Mouse (Mus musculus) MEL (cell line): Measurements from ENCODE around the gene Ybey. TPM values are rescaled to one million over a fixed set of nuclear protein-coding genes. Genes with fewer than 3 reads are reported as not detected.

Experiments used
- DNase-seq: peaks from one replicate; pipeline ENCODE4 v3.0.0; 2011; ENCODE audit warnings: low read depth, low spot score
- H3K27ac ChIP-seq: 2 replicates; pipeline ENCODE4 v1.5.1; 2012; ENCODE audit warnings: low read depth, mild to moderate bottlenecking, control low read depth, low read length, moderate library complexity; ENCODE audit not compliant: control insufficient read depth
- H3K27me3 ChIP-seq, 2 experiments: fragments of 150-350 bp in 1 of 2; sonication (generic) in 1 of 2; 2 replicates each; pipeline ENCODE4 v1.6.1; 2012; ENCODE audit warnings: low read length in 2 of 2, mild to moderate bottlenecking in 2 of 2, improper control_type of control experiment in 1 of 2, moderate library complexity in 1 of 2; ENCODE audit not compliant: insufficient read depth in 2 of 2, control insufficient read depth in 1 of 2
- H3K36me3 ChIP-seq, 2 experiments: 2 replicates each; pipeline ENCODE4 v1.6.1; 2012 to 2014; ENCODE audit warnings: low read length in 2 of 2, improper control_type of control experiment in 1 of 2, inconsistent platforms in 1 of 2, mild to moderate bottlenecking in 1 of 2; ENCODE audit not compliant: insufficient read depth in 2 of 2, control insufficient read depth in 1 of 2
- H3K4me1 ChIP-seq, 2 experiments: fragments of 150-350 bp in 1 of 2; sonication (generic) in 1 of 2; 2 replicates each; pipeline ENCODE4 v1.6.1; 2012; ENCODE audit warnings: low read length in 2 of 2, improper control_type of control experiment in 1 of 2, mild to moderate bottlenecking in 1 of 2; ENCODE audit not compliant: insufficient read depth in 2 of 2, control insufficient read depth in 1 of 2
- H3K4me3 ChIP-seq, 2 experiments: fragments of 150-350 bp in 1 of 2; sonication (generic) in 1 of 2; 2 replicates each; pipeline ENCODE4 v1.5.1; 2012; ENCODE audit warnings: low read depth in 2 of 2, low read length in 2 of 2, mild to moderate bottlenecking in 2 of 2, moderate library complexity in 2 of 2, control low read depth in 1 of 2, improper control_type of control experiment in 1 of 2; ENCODE audit not compliant: control insufficient read depth in 1 of 2, insufficient read depth in 1 of 2
- H3K79me2 ChIP-seq: 2 replicates; pipeline ENCODE4 v1.6.1; 2012; ENCODE audit warnings: mild to moderate bottlenecking, low read length, moderate library complexity; ENCODE audit not compliant: control insufficient read depth, poor library complexity, insufficient read depth
- H3K9ac ChIP-seq: 2 replicates; pipeline ENCODE4 v1.6.1; 2012; ENCODE audit warnings: low read depth, mild to moderate bottlenecking, control low read depth, low read length, moderate library complexity; ENCODE audit not compliant: control insufficient read depth, poor library complexity, severe bottlenecking
- H3K9me3 ChIP-seq: fragments of 150-350 bp; sonication (generic); replicated peaks from 2 replicates; pipeline ENCODE4 v1.6.1; 2012; ENCODE audit warnings: mild to moderate bottlenecking, low read length, improper control_type of control experiment, moderate library complexity; ENCODE audit not compliant: insufficient read depth
- CTCF ChIP-seq, 3 experiments: IDR thresholded peaks in 2 of 3; conservative IDR thresholded peaks in 1 of 3; 2 replicates each; pipeline ENCODE4 v1.5.1; 2011 to 2012; ENCODE audit warnings: low read length in 3 of 3, low read depth in 2 of 3, mild to moderate bottlenecking in 2 of 3, improper control_type of control experiment in 1 of 3, inconsistent platforms in 1 of 3, mixed read lengths in 1 of 3, moderate library complexity in 1 of 3; ENCODE audit not compliant: control insufficient read depth in 1 of 3, insufficient read depth in 1 of 3, poor library complexity in 1 of 3, severe bottlenecking in 1 of 3
- KAT2A ChIP-seq: conservative IDR thresholded peaks from 2 replicates; pipeline ENCODE4 v1.6.1; 2012; ENCODE audit warnings: low read depth, low read length, improper control_type of control experiment, inconsistent platforms
- MAZ ChIP-seq: IDR thresholded peaks from 2 replicates; pipeline ENCODE4 v1.6.1; 2012; ENCODE audit warnings: low read depth, mild to moderate bottlenecking, inconsistent platforms, low read length, improper control_type of control experiment
- MYB ChIP-seq: IDR thresholded peaks from 2 replicates; pipeline ENCODE4 v1.6.1; 2011; ENCODE audit warnings: mild to moderate bottlenecking, low read depth, low read length, improper control_type of control experiment
- TBP ChIP-seq: IDR thresholded peaks from 2 replicates; pipeline ENCODE4 v1.8.0; 2011; ENCODE audit warnings: low read depth, low read length, improper control_type of control experiment
- ZNF384 ChIP-seq: IDR thresholded peaks from 2 replicates; pipeline ENCODE4 v1.6.1; 2012; ENCODE audit warnings: low read depth, mild to moderate bottlenecking, inconsistent platforms, low read length, improper control_type of control experiment
- polyA plus RNA-seq, 2 experiments: library from polyadenylated mRNA; stranded (reverse) in 1 of 2; unstranded in 1 of 2; fragments of >175 nt in 1 of 2; fragments of >200 nt in 1 of 2; gene quantifications; 2 replicates each; pipeline versions ENCODE4 v1.2.1 to v1.2.4; 2012; ENCODE audit warnings: low replicate concordance in 2 of 2, low read depth in 1 of 2; ENCODE audit not compliant: insufficient read length in 2 of 2, insufficient read depth in 1 of 2, missing spikeins in 1 of 2
- total RNA-seq: library from RNA; depleted of rRNA; stranded (reverse); fragments of 300-350 nt; gene quantifications from 2 replicates; pipeline ENCODE4 v1.2.3, GENCODE M21; 2012; rRNA removed

Gene Ybey
- total and polyA plus RNA-seq, 3 experiments: 2.6 to 4.0 TPM; not detected in 1

DNA sequence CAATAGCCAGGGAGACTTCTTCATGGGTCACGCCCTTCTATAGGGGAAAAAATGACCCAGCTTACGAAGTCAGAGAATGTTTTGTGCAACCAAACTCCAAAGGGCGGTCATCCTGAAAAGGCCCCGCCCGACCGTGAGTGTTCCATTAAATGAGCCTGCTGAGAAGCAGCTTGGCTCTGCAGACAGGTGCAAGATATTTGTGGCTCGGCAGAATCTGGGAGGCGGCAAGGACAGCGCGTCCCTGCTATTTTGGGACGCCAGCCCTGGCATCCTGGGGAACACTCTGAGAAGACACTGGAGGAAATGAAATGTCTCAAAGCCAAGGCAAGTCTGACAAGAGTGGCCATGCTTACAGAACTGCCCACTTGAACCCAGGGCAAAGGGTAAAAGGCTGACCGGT is 52.1 kb downstream of the Ybey start:
- no peaks in the 10 kb centered on the region for H3K79me2 ChIP-seq
- no peak for DNase-seq

More for the DNA sequence above, 52.1 kb downstream of the Ybey start:
- Histone ChIP-seq H3K9ac (no peak overlapping the region), H3K36me3 (peaks cover 0 to 22% of the 10 kb centered on the region in 2 experiments; a peak in 2 of 4 replicates), H3K27ac (no peak overlapping the region), H3K4me1 (no peaks in the 10 kb centered on the region), H3K4me3 (no peak overlapping the region), H3K9me3 (no peaks in the 10 kb centered on the region), H3K27me3 (no peaks in the 10 kb centered on the region)
- TF ChIP-seq ZNF384 (no peak), MAZ (no peak), MYB (no peak), CTCF (IDR thresholded peaks at IDR 0.05 in 2 of 3, conservative IDR thresholded peaks at IDR 0.05 in 1 of 3; ENCODE audit: control insufficient read depth in 1 of 3, insufficient read depth in 1 of 3, low read depth in 2 of 3, low read length in 3 of 3, poor library complexity in 1 of 3, severe bottlenecking in 1 of 3) (no peak), TBP (no peak), KAT2A (no peak)

Other genes with a start within 250 kb of the Ybey start
- gene Prmt2, start 231.2 kb downstream of the Ybey start, total RNA-seq: 6.7 and 6.8 TPM in 2 replicates
- gene Prmt2, start 231.2 kb downstream of the Ybey start, polyA plus RNA-seq: 10 to 100 TPM in 1 of 2 experiments, not detected in 1; 12.6 TPM
- gene S100b, start 215.3 kb downstream of the Ybey start, total RNA-seq: not detected in 2 replicates
- gene S100b, start 215.3 kb downstream of the Ybey start, polyA plus RNA-seq: not detected
- 2.6 and 2.8 TPM in 2 replicates for gene Dip2a, start 123.8 kb downstream of the Ybey start, total RNA-seq
- gene Dip2a, start 123.8 kb downstream of the Ybey start, polyA plus RNA-seq: 1 to 10 TPM in 1 of 2 experiments, not detected in 1; 5.7 TPM
- gene AC141477.1, start 28.7 kb downstream of the Ybey start, total RNA-seq: not detected in 2 replicates
- under 1 TPM in 1 of 2 experiments, not detected in 1; 0.70 TPM for gene AC141477.1, start 28.7 kb downstream of the Ybey start, polyA plus RNA-seq
- gene Pcnt, start 26.3 kb downstream of the Ybey start, total RNA-seq: 30.7 and 34.1 TPM in 2 replicates
- 10 to 100 TPM; 36.4 to 51.3 TPM for gene Pcnt, start 26.3 kb downstream of the Ybey start, polyA plus RNA-seq
- gene 2610028H24Rik, start 20.0 kb downstream of the Ybey start, total RNA-seq: 0.13 and 0.15 TPM in 2 replicates
- under 1 TPM in 1 of 2 experiments, not detected in 1; 0.10 TPM for gene 2610028H24Rik, start 20.0 kb downstream of the Ybey start, polyA plus RNA-seq
- 38.1 and 39.6 TPM in 2 replicates for gene Mcm3ap, start 187 bp downstream of the Ybey start, total RNA-seq
- gene Mcm3ap, start 187 bp downstream of the Ybey start, polyA plus RNA-seq: 10 to 100 TPM in 1 of 2 experiments, not detected in 1; 57.0 TPM
- 26.3 and 27.5 TPM in 2 replicates for gene Lss, start 62.5 kb upstream of the Ybey start, total RNA-seq
- gene Lss, start 62.5 kb upstream of the Ybey start, polyA plus RNA-seq: 10 to 100 TPM; 27.5 to 28.3 TPM
- not detected in 2 replicates for gene Spatc1l, start 93.2 kb upstream of the Ybey start, total RNA-seq
- not detected for gene Spatc1l, start 93.2 kb upstream of the Ybey start, polyA plus RNA-seq
- gene Ftcd, start 106.5 kb upstream of the Ybey start, total RNA-seq: not detected in 2 replicates
- gene Ftcd, start 106.5 kb upstream of the Ybey start, polyA plus RNA-seq: not detected
- not detected in 2 replicates for gene Col6a2, start 154.5 kb upstream of the Ybey start, total RNA-seq
- not detected for gene Col6a2, start 154.5 kb upstream of the Ybey start, polyA plus RNA-seq